Mouse (Mus musculus): ENCODE results near the gene Ttc29.

GRCm38 (mm10) chr8:78436071-78436651 is 223.1 kb downstream of the Ttc29 start, which contains the start of gene Pou4f2:
- TF ChIP-seq CTCF (IDR thresholded peaks at IDR 0.05; ENCODE audit: extremely low read depth, insufficient read depth, low read length) (no peak), POLR2A (IDR thresholded peaks at IDR 0.05; ENCODE audit: extremely low read depth, insufficient read depth, low read length) (no peak)

Measured in cortical plate, adult 2 months (tissue).